Mouse (Mus musculus) kidney, postnatal 0 days (tissue): ENCODE data around the gene Atp6v1g3. TPM values are rescaled to one million over a fixed set of nuclear protein-coding genes. Genes with fewer than 3 reads are reported as not detected.

ENCODE experiments used
- ATAC-seq: fragments of 200-750 bp; cut with Nextera tagmentation; replicated peaks from 2 replicates; pipeline ENCODE4 v1.8.0; 2017; ENCODE audit warnings: low read depth, moderate number of reproducible peaks, moderate TSS enrichment, moderate library complexity; ENCODE audit not compliant: low FRiP score
- DNase-seq: peaks from one replicate; pipeline ENCODE4 v3.0.0-alpha.2; 2016; ENCODE audit warnings: low spot score
- H3K27ac ChIP-seq: fragments of 300-500 bp; sonication (generic); 2 replicates; pipeline ENCODE4 v1.5.1; 2014; ENCODE audit warnings: mild to moderate bottlenecking
- H3K27me3 ChIP-seq: fragments of 300-500 bp; sonication (generic); 2 replicates; pipeline ENCODE4 v1.6.1; 2014; ENCODE audit warnings: low read length, mixed read lengths; ENCODE audit not compliant: insufficient read depth
- H3K36me3 ChIP-seq: fragments of 300-500 bp; sonication (generic); 2 replicates; pipeline ENCODE4 v1.6.1; 2014; ENCODE audit warnings: low read length, mixed read lengths; ENCODE audit not compliant: insufficient read depth
- H3K4me1 ChIP-seq: fragments of 300-500 bp; sonication (generic); replicated peaks from 2 replicates; pipeline ENCODE4 v1.6.1; 2014; ENCODE audit warnings: antibody characterized with exemption, low read length, mixed read lengths; ENCODE audit not compliant: insufficient read depth
- H3K4me2 ChIP-seq: fragments of 300-500 bp; sonication (generic); 2 replicates; pipeline ENCODE4 v1.6.1; 2014; ENCODE audit warnings: mild to moderate bottlenecking, low read length, moderate library complexity, mixed read lengths
- H3K4me3 ChIP-seq: fragments of 300-500 bp; sonication (generic); replicated peaks from 2 replicates; pipeline ENCODE4 v1.5.1; 2014; ENCODE audit warnings: low read depth, low read length
- H3K9ac ChIP-seq: fragments of 300-500 bp; sonication (generic); 2 replicates; pipeline ENCODE4 v1.6.1; 2014; ENCODE audit warnings: low read depth, low read length
- H3K9me3 ChIP-seq: fragments of 300-500 bp; sonication (generic); replicated peaks from 2 replicates; pipeline ENCODE4 v1.6.1; 2016; ENCODE audit warnings: low read length, inconsistent platforms, mixed read lengths
- CTCF ChIP-seq: IDR thresholded peaks from 2 replicates; pipeline ENCODE4 v1.5.1; 2016; ENCODE audit warnings: antibody characterized with exemption, low read depth, mild to moderate bottlenecking, moderate library complexity
- WGBS: fragments of 180-500 bp; shearing (Covaris S2); extraction: QIAGEN DNeasy Blood & Tissue Kit; methylation state at CpG from one replicate; pipeline ENCODE4 v1.1.7; 2014; 5-methylcytosine and 5-hydroxymethylcytosine counted together
- polyA plus RNA-seq: library from polyadenylated mRNA; unstranded; fragments of >200 nt; fragmentation: Nextera tagmentation; extraction: Ambion mirVana; gene quantifications from 2 replicates; pipeline ENCODE4 v1.2.1, GENCODE M21; 2015

Gene Atp6v1g3
- polyA plus RNA-seq, 1 experiment from 2014 or later: 38.0 TPM

DNA sequence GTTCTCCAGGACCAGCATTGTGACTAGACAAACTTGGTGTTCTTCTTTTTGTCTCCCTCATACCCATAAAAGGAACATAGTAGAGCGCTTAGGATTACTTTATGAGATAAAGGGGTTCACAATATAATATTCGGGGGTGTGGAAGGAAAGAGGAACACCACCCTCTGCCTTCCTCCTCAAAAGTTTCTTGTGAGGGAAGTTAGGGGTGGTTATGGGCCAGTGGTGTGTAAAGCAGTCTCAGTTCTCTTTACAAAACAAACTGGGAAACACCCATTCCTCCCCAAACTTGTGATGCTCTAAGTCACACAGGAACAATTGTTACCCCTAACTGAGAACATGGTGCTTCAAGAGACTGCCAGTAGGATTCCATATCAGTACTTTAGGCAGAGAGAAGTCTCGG is 12.0 kb upstream of the Atp6v1g3 start:
- Histone ChIP-seq H3K27ac (no peak overlapping the region), H3K9ac (no peak overlapping the region), H3K4me1 (no peaks in the 10 kb centered on the region), H3K4me2 (no peak overlapping the region), H3K9me3 (no peaks in the 10 kb centered on the region), H3K4me3 (no peak overlapping the region), H3K27me3 (no peaks in the 10 kb centered on the region), H3K36me3 (no peaks in the 10 kb centered on the region)
- no peak for TF ChIP-seq CTCF
- ATAC-seq (no peak), DNase-seq (no peak)
- WGBS: 88% methylated on average over 3 of the region's 3 CpGs

DNA sequence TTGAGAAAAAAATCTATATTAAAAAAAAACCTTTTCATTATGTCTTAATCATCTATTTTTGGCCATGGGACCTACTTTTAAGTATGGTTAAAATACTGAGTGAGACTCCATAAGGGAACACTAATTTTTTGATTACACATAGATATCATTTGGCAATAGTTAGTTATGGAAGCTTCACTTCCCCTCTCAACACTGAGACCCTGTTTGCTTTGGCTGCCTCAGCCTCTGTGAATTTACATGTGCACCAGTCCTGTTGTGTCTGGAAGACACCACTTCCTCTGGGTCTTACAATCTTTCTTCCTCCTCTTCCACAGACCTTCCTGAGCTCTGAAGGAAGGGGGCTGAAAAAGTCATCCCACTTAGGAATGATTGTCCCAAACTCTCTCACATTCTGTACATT is 11.1 kb upstream of the Atp6v1g3 start:
- no peaks in the 10 kb centered on the region for H3K4me1 ChIP-seq
- H3K27ac ChIP-seq: no peak overlapping the region
- no peak for ATAC-seq
- H3K4me2 ChIP-seq: no peak overlapping the region
- no peaks in the 10 kb centered on the region for H3K36me3 ChIP-seq
- no peak for TF ChIP-seq CTCF
- no peak overlapping the region for H3K4me3 ChIP-seq
- no peak overlapping the region for H3K9ac ChIP-seq
- no peaks in the 10 kb centered on the region for H3K27me3 ChIP-seq
- no peak for DNase-seq
- no peaks in the 10 kb centered on the region for H3K9me3 ChIP-seq

DNA sequence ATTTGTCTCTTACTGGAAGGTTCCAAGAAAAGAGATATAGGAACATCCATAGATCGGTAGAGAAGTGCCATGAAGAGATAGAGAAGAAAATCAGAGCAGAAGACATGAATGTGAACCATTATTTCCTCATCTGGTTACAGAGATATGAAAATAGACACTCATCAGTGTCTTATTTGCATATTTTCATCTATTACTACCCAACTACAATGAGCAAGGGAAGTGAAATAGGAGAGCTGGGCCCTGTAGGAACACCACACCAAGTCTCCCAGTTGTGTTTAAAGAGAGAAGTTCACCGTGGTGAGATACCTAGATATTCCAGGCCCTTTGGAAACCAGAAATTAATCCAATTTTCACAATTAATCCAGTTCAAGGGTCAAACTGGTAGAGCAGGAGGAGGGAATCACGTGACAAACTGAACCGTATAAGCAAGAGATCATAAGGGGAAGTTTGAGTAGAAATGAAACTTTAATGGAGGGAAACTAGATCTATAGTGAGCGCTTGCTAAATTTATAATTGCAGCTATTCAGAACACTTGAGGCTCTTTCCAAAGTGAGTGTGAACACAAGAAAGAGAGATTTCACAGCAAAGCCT is 6.0 kb upstream of the Atp6v1g3 start:
- Histone ChIP-seq H3K9ac (no peak overlapping the region), H3K4me3 (no peak overlapping the region), H3K27ac (no peak overlapping the region), H3K36me3 (no peaks in the 10 kb centered on the region), H3K4me1 (no peaks in the 10 kb centered on the region), H3K9me3 (no peaks in the 10 kb centered on the region), H3K4me2 (no peak overlapping the region), H3K27me3 (no peaks in the 10 kb centered on the region)
- WGBS: 85% methylated on average over 5 of the region's 5 CpGs
- no peak for DNase-seq
- no peak for ATAC-seq
- no peak for TF ChIP-seq CTCF

DNA sequence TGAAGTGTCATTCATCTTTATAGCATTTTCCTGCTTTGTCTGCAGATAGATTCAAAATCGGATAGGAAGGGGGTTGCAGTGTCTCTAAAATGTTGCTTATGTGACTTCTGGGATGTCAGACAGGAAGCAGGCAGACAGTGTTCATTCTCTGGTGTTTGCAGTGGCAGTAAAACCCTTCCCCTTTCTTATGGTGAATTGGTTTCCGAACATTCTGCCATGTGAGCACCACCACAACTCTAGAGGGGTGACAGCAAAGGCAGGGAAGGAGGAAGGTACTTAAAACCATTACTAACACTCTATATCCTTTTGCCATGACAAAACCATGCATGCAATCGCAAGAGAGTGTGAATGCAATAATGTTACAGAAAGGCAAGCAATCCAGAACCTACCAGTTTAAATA is 1.4 kb downstream of the Atp6v1g3 start:
- H3K4me3 ChIP-seq: no peak overlapping the region
- H3K27me3 ChIP-seq: no peaks in the 10 kb centered on the region

DNA sequence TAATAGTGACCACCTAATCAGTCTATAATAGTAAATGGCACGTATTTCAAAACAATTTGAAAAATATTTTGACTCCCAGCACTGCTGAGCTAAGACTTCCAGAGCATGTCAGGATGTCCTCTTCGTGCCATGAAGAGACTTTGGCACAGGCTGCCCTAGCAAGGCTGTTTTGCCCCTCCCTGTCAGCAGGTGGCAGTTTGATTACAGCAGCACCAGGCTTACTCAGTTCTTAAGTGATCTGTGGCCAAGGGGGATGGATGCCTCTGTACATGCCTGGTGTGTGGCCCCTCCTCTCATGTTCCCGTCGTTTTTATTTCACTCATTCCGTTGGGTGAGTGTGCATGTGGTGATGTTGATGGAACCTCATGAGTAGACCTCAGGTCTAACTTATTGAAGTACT is 2.3 kb downstream of the Atp6v1g3 start:
- no peak for ATAC-seq
- peak; percentile 27; the same call in 1 of the 2 replicates for TF ChIP-seq CTCF
- H3K9ac ChIP-seq: no peak overlapping the region
- H3K27me3 ChIP-seq: no peaks in the 10 kb centered on the region
- no peaks in the 10 kb centered on the region for H3K36me3 ChIP-seq
- WGBS: 66% methylated on average over 5 of the region's 5 CpGs
- no peak for DNase-seq
- H3K4me2 ChIP-seq: no peak overlapping the region
- no peak overlapping the region for H3K27ac ChIP-seq
- no peaks in the 10 kb centered on the region for H3K4me1 ChIP-seq
- H3K4me3 ChIP-seq: no peak overlapping the region
- H3K9me3 ChIP-seq: no peaks in the 10 kb centered on the region

More for the DNA sequence above, 1.4 kb downstream of the Atp6v1g3 start:
- TF ChIP-seq CTCF: no peak
- H3K27ac ChIP-seq: no peak overlapping the region
- H3K9me3 ChIP-seq: no peaks in the 10 kb centered on the region
- no peak for ATAC-seq
- DNase-seq: no peak
- H3K4me2 ChIP-seq: no peak overlapping the region
- no peaks in the 10 kb centered on the region for H3K4me1 ChIP-seq
- H3K36me3 ChIP-seq: no peaks in the 10 kb centered on the region
- H3K9ac ChIP-seq: no peak overlapping the region
- WGBS: 65% methylated on average over 3 of the region's 3 CpGs

DNA sequence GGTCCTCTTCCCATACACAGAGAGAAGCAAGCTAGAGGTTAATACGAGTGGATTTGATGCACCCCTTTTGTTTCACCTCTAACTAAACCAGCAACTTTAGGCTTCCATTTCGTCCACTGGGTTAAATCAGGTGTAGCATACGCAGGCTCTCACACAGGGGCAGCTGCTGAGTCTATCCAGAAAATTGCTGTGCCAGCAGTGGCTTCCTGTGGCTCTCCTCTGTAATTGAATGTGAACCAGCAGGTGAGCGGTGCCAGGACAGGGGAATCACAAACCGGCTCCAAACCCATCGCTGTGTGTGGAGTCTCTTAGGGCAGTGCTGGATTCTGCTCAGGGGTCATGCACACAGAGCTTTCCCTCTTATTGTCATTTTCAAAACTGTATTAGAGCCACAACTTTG is 7.6 kb downstream of the Atp6v1g3 start:
- no peaks in the 10 kb centered on the region for H3K9me3 ChIP-seq
- WGBS: 66% methylated on average over 6 of the region's 6 CpGs
- H3K4me3 ChIP-seq: no peak overlapping the region
- no peaks in the 10 kb centered on the region for H3K27me3 ChIP-seq
- no peak overlapping the region for H3K9ac ChIP-seq
- no peak overlapping the region for H3K27ac ChIP-seq
- no peaks in the 10 kb centered on the region for H3K4me1 ChIP-seq
- ATAC-seq: no peak
- no peaks in the 10 kb centered on the region for H3K36me3 ChIP-seq
- no peak overlapping the region for H3K4me2 ChIP-seq
- TF ChIP-seq CTCF: no peak
- no peak for DNase-seq

DNA sequence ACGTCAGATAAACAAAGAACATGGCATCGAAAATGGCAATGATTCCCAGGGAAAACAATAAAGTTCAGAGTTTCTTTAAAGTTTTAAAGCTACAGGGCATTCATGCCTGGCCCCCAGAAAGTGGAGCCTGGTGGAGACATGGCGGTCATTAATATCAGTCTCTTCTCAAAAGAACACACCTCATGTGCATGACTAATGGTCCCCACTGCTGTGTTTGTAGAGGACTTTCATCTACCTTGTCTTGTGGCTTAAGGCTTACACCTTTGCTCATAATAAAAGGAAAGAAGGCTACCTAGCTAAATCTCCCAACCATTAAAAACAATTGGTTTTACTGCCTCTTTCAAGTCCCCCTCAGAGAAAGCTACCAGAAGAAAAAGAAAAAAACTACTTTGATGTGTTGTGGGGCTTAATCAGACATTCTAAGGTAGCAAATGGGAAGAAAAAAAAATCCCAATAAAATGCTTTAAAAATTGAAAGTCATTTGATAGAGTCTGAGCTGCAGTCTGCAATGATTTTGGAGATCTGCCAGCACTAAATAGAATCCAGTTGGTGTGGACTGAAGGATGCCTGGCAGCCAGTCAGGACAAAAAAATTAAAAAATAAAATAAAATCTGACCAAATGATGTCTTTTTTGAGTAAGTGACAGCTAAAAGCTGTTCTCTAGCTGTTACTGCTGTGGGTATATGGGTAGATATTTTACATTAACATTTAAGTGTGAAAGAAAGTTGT is 9.0 kb downstream of the Atp6v1g3 start:
- no peak for TF ChIP-seq CTCF
- no peak for DNase-seq
- no peak for ATAC-seq
- H3K27ac ChIP-seq: no peak overlapping the region
- H3K9me3 ChIP-seq: no peaks in the 10 kb centered on the region
- no peaks in the 10 kb centered on the region for H3K4me1 ChIP-seq
- H3K4me2 ChIP-seq: no peak overlapping the region
- H3K9ac ChIP-seq: no peak overlapping the region
- WGBS: 50% methylated on average over 3 of the region's 3 CpGs
- no peaks in the 10 kb centered on the region for H3K36me3 ChIP-seq
- no peaks in the 10 kb centered on the region for H3K27me3 ChIP-seq
- H3K4me3 ChIP-seq: no peak overlapping the region
